Mouse (Mus musculus): Measurements from ENCODE around the gene Zc3h10. TPM values are rescaled to one million over a fixed set of nuclear protein-coding genes. Genes with fewer than 3 reads are reported as not detected.
A peak's percentile ranks its signal among the peaks of the same experiment; 100 is the strongest.
"Not testable (repeated sequence)": the region's sequence is repeated elsewhere in the genome, so short reads cannot be mapped to it uniquely, and the experiment has no call there.

The Zc3h10 gene
- polyA plus RNA-seq, 1 experiment from 2014 or later = 10.4 TPM

- Histone ChIP-seq H3K4me1 (replicated peaks; ENCODE audit: control insufficient read depth, insufficient read depth, low read length) (no peaks in the 10 kb centered on the region), H3K36me3 (ENCODE audit: control insufficient read depth, insufficient read depth) (peaks cover 46% of the 10 kb centered on the region), H3K9ac (ENCODE audit: low read depth, low read length) (peak overlapping the region; percentile 84), H3K27me3 (replicated peaks; ENCODE audit: control insufficient read depth, insufficient read depth, low read length) (no peaks in the 10 kb centered on the region), H3K9me3 (ENCODE audit: control insufficient read depth) (no peaks in the 10 kb centered on the region), H3K4me2 (replicated peaks; ENCODE audit: low read depth) (peak overlapping the region; percentile 91), H3K27ac (ENCODE audit: low read depth, low read length) (peak overlapping the region; percentile 90), H3K4me3 (ENCODE audit: low read depth, low read length) (peak overlapping the region; percentile 86)
- WGBS = under 1% methylated on average over 44 of the region's 46 CpGs
- TF ChIP-seq CTCF (IDR thresholded peaks at IDR 0.05; ENCODE audit: low read depth) = no peak
- ATAC-seq = peak; percentile 20; the same call in 1 of the 2 replicates
Observed at GRCm38 (mm10) chr10:128565206-128565787, 17.7 kb upstream of the Zc3h10 start.

DNA sequence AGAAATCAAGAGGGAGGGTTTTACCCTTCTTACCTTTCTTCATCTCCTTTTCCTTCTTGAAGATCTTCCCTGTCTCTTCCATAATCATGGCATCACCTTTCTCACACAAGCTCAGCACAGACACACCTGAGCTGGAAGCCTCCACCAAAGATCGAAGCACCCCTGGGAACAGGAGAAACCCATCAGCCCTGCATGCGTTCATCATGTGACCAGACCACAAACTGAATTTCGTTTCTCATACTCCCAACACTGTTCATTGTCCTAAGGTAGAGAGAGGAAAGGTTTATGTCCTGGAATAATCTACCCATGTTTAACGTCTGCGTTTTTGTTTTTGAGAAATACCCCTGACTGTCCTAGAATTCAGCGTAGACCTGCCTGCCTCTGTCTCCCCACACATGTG lies 16.0 kb upstream of the Zc3h10 start:
- WGBS = 80% methylated on average over 6 of the region's 6 CpGs
- no peak for TF ChIP-seq CTCF (IDR thresholded peaks at IDR 0.05; ENCODE audit: low read depth)
- Histone ChIP-seq H3K4me3 (ENCODE audit: low read depth, low read length) (no peak overlapping the region), H3K9ac (ENCODE audit: low read depth, low read length) (no peak overlapping the region), H3K4me2 (replicated peaks; ENCODE audit: low read depth) (no peak overlapping the region), H3K4me1 (replicated peaks; ENCODE audit: control insufficient read depth, insufficient read depth, low read length) (no peaks in the 10 kb centered on the region), H3K27me3 (replicated peaks; ENCODE audit: control insufficient read depth, insufficient read depth, low read length) (no peaks in the 10 kb centered on the region), H3K27ac (ENCODE audit: low read depth, low read length) (no peak overlapping the region), H3K9me3 (ENCODE audit: control insufficient read depth) (no peaks in the 10 kb centered on the region), H3K36me3 (ENCODE audit: control insufficient read depth, insufficient read depth) (peaks cover 48% of the 10 kb centered on the region)
- ATAC-seq = no peak

GRCm38 (mm10) chr10:128556963-128557362 lies 9.4 kb upstream of the Zc3h10 start:
- peaks cover 47% of the 10 kb centered on the region for H3K36me3 ChIP-seq (ENCODE audit: control insufficient read depth, insufficient read depth)
- WGBS = 85% methylated on average over 6 of the region's 6 CpGs
- H3K27ac ChIP-seq (ENCODE audit: low read depth, low read length) = no peak overlapping the region
- H3K4me1 ChIP-seq (replicated peaks; ENCODE audit: control insufficient read depth, insufficient read depth, low read length) = no peaks in the 10 kb centered on the region
- ATAC-seq = no peak
- no peak overlapping the region for H3K4me2 ChIP-seq (replicated peaks; ENCODE audit: low read depth)
- H3K9me3 ChIP-seq (ENCODE audit: control insufficient read depth) = no peaks in the 10 kb centered on the region
- no peaks in the 10 kb centered on the region for H3K27me3 ChIP-seq (replicated peaks; ENCODE audit: control insufficient read depth, insufficient read depth, low read length)
- H3K9ac ChIP-seq (ENCODE audit: low read depth, low read length) = no peak overlapping the region
- no peak overlapping the region for H3K4me3 ChIP-seq (ENCODE audit: low read depth, low read length)
- TF ChIP-seq CTCF (IDR thresholded peaks at IDR 0.05; ENCODE audit: low read depth) = no peak

- H3K9me3 ChIP-seq (ENCODE audit: control insufficient read depth) = no peaks in the 10 kb centered on the region
- no peak overlapping the region for H3K9ac ChIP-seq (ENCODE audit: low read depth, low read length)
- ATAC-seq = no peak
- TF ChIP-seq CTCF (IDR thresholded peaks at IDR 0.05; ENCODE audit: low read depth) = peak; percentile 65
- H3K4me2 ChIP-seq (replicated peaks; ENCODE audit: low read depth) = no peak overlapping the region
- H3K4me3 ChIP-seq (ENCODE audit: low read depth, low read length) = no peak overlapping the region
- no peak overlapping the region for H3K27ac ChIP-seq (ENCODE audit: low read depth, low read length)
- no peaks in the 10 kb centered on the region for H3K4me1 ChIP-seq (replicated peaks; ENCODE audit: control insufficient read depth, insufficient read depth, low read length)
- peaks cover 41% of the 10 kb centered on the region for H3K36me3 ChIP-seq (ENCODE audit: control insufficient read depth, insufficient read depth)
- H3K27me3 ChIP-seq (replicated peaks; ENCODE audit: control insufficient read depth, insufficient read depth, low read length) = no peaks in the 10 kb centered on the region
Observed at GRCm38 (mm10) chr10:128556286-128556685, 8.7 kb upstream of the Zc3h10 start.

DNA sequence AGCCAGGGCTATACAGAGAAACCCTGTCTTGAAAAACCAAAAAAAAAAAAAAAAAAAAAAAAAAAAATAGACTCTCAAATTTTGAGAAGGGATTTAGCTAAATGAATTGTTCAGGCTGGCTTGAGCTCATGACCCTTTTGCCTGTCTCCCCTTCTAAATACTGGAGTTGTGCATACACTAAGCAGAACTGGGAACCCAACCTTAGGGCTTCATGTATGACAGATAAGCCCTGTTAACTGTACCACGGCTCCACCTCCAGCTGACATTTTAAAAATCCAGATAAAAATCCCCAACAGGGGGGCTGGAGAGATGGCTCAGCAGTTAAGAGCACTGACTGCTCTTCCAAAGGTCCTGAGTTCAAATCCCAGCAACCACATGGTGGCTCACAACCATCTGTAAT lies 8.0 kb upstream of the Zc3h10 start:
- not testable (repeated sequence) for H3K4me2 ChIP-seq (replicated peaks; ENCODE audit: low read depth); H3K27me3 ChIP-seq (replicated peaks; ENCODE audit: control insufficient read depth, insufficient read depth, low read length); H3K9ac ChIP-seq (ENCODE audit: low read depth, low read length); H3K4me3 ChIP-seq (ENCODE audit: low read depth, low read length); H3K9me3 ChIP-seq (ENCODE audit: control insufficient read depth); H3K27ac ChIP-seq (ENCODE audit: low read depth, low read length); ATAC-seq; H3K4me1 ChIP-seq (replicated peaks; ENCODE audit: control insufficient read depth, insufficient read depth, low read length)
- 83% methylated on average over 1 of the region's 1 CpGs for WGBS
- H3K36me3 ChIP-seq (ENCODE audit: control insufficient read depth, insufficient read depth) = peaks cover 34% of the 10 kb centered on the region

- not testable (repeated sequence) for H3K36me3 ChIP-seq (ENCODE audit: control insufficient read depth, insufficient read depth); H3K4me1 ChIP-seq (replicated peaks; ENCODE audit: control insufficient read depth, insufficient read depth, low read length); H3K27me3 ChIP-seq (replicated peaks; ENCODE audit: control insufficient read depth, insufficient read depth, low read length); H3K4me2 ChIP-seq (replicated peaks; ENCODE audit: low read depth); H3K27ac ChIP-seq (ENCODE audit: low read depth, low read length); ATAC-seq; H3K9me3 ChIP-seq (ENCODE audit: control insufficient read depth); H3K4me3 ChIP-seq (ENCODE audit: low read depth, low read length); H3K9ac ChIP-seq (ENCODE audit: low read depth, low read length)
- 90% methylated on average over 11 of the region's 11 CpGs for WGBS
Observed at GRCm38 (mm10) chr10:128550144-128550823, 2.7 kb upstream of the Zc3h10 start.

DNA sequence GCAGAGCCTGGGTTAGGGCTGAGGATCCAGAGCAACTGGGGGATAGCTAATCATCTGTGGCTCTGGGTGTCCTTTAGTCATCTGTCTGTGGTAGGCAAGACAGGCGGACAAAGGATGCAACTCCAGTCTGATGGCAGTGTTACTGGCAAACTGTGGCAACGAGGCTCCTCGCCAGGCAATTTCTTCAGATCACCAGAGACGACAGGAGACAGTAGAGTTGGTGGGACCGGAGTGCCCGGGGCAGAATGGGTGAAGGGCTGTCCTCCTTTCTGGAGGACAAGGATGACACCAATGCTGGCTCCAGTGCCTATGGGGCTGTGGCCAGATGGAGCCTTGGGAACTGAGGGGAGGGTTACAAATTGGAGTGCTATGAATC lies 2.1 kb upstream of the Zc3h10 start:
- H3K9me3 ChIP-seq (ENCODE audit: control insufficient read depth); H3K27ac ChIP-seq (ENCODE audit: low read depth, low read length); H3K4me2 ChIP-seq (replicated peaks; ENCODE audit: low read depth); ATAC-seq; H3K27me3 ChIP-seq (replicated peaks; ENCODE audit: control insufficient read depth, insufficient read depth, low read length); H3K4me3 ChIP-seq (ENCODE audit: low read depth, low read length); H3K4me1 ChIP-seq (replicated peaks; ENCODE audit: control insufficient read depth, insufficient read depth, low read length); H3K9ac ChIP-seq (ENCODE audit: low read depth, low read length): not testable (repeated sequence)
- H3K36me3 ChIP-seq (ENCODE audit: control insufficient read depth, insufficient read depth) = peaks cover 11% of the 10 kb centered on the region
- 68% methylated on average over 6 of the region's 6 CpGs for WGBS
